Mouse (Mus musculus) ES-E14 (cell line): Measurements from ENCODE around the gene Satb1.

ENCODE experiments used
- CHD2 ChIP-seq: IDR thresholded peaks from 2 replicates; pipeline ENCODE4 v1.6.1; 2014; ENCODE audit warnings: mild to moderate bottlenecking, low read depth, low read length, inconsistent platforms
- MAFK ChIP-seq: IDR thresholded peaks from 2 replicates; pipeline ENCODE4 v1.6.1; 2014; ENCODE audit warnings: mild to moderate bottlenecking, low read depth, low read length, inconsistent platforms; ENCODE audit not compliant: insufficient read depth

DNA sequence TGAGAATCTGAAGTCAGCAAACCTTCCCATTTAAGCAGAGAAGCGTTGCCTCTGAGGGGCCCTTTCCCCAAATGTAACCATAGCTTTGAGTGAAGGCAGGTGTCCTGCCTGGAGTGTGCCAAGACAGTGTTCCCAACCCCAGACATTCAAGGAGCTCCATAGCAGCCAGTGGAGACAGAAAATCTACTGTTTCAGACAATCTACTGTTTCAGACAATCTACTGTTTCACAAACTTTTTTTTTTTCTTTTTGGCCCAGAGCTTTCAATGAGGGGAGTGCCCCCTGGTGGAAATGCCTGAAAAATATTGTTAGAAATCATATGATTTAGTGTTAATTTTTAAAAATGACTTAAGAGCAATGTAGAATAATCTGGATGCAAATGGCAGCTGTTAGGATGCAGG, 55.3 kb downstream of the Satb1 start:
- TF ChIP-seq MAFK (no peak), CHD2 (no peak)
